Mouse (Mus musculus) bone marrow macrophage, adult 2 months (primary cell): ENCODE results near the gene Gm47841.

Experiments
- CTCF ChIP-seq: IDR thresholded peaks from 2 replicates; pipeline ENCODE4 v1.5.1; 2012; ENCODE audit warnings: low read depth, mild to moderate bottlenecking, low read length, moderate library complexity
- POLR2A ChIP-seq: IDR thresholded peaks from 2 replicates; pipeline ENCODE4 v1.6.1; 2012; ENCODE audit warnings: mild to moderate bottlenecking, low read depth, low read length, borderline replicate concordance

DNA sequence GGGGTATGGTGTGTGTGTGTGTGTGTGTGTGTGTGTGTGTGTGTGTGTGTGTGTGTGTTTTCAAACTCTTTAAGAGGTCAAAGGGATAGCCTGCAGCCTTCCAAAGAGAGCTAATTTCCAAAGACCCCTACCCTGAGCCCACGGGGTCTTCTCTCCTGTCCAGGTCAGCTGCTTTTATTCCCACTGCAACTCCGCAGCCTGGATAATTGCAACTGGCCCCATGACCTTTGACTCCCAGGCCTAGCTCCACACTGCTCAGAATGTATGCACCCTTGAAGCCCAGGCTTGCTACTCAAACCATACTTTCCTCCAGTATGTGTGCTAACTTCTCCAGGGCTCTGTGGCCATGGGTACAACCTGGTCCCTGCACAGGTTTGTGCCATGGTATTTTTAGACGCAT lies 48.2 kb upstream of the Gm47841 start:
- TF ChIP-seq POLR2A = no peak
- TF ChIP-seq CTCF = no peak
